Mouse (Mus musculus): ENCODE measurements at regions not wholly inside any gene's neighbourhood (a gene's known extent, or its start where the extent isn't known, plus 50 kb on each side); places are given as distances from the start of the nearest gene placed in this dataset.
A peak's percentile ranks its signal among the peaks of the same experiment; 100 is the strongest.

DNA sequence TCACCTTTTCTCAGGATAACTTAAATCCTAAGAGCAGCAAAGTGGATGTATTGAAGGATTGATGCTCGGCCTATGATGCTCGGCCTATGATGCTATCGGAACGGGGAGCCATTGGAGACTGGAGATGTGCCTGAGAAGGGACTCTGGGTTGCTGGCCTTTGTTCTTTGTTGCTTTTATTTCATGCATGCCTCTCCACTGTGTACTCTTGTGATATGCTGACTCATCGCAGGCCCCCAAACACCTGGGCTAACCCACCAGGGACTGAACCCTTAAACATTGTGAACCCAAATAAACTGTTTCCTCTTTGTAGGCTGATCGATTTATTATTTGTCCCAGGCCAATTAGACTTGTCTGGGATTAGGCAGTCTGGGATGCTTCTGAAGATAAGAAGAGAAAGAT lies 61.9 kb downstream of the Pdcl3 start:
- no peak for DNase-seq

DNA sequence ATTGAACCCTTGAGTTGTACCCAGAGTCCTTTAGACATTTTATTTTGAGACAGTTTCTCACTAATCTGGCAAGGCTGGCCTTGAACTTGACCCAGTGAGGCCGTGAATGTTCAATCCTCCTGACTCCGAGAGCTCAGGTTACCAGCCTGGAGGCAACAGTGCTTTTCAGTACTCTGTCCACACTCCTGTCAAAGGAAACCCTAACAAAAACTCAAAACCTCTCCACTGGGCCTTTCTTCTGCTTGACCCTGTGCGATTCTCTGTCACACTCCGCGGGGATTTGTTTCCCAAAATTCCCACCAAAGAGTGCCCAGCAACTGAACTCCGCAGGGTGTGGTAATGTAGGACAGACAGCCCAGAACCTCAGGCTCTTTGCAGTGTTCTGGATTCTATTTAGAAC lies 71.9 kb downstream of the Pdcl3 start:
- no peak for DNase-seq

DNA sequence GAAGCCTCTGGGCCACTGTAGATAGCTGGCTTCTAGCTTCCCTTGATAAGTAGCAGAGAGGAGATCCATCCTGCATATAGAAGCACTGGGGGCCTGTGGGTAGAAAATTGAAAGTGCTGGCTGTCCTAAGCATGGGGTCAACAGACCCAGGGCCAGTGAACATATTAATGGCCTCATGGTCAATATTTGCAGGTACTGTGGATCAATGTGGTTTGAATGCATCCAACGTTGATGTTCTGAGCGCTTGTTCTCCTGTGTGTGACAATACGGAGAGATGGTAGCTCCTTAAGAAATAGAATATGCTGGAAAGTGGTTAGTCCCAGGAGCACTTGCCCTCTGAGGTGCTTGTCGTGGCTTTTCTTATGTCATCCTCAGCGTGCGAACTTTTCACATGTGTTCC lies 77.1 kb downstream of the Pdcl3 start:
- no peak for DNase-seq

DNA sequence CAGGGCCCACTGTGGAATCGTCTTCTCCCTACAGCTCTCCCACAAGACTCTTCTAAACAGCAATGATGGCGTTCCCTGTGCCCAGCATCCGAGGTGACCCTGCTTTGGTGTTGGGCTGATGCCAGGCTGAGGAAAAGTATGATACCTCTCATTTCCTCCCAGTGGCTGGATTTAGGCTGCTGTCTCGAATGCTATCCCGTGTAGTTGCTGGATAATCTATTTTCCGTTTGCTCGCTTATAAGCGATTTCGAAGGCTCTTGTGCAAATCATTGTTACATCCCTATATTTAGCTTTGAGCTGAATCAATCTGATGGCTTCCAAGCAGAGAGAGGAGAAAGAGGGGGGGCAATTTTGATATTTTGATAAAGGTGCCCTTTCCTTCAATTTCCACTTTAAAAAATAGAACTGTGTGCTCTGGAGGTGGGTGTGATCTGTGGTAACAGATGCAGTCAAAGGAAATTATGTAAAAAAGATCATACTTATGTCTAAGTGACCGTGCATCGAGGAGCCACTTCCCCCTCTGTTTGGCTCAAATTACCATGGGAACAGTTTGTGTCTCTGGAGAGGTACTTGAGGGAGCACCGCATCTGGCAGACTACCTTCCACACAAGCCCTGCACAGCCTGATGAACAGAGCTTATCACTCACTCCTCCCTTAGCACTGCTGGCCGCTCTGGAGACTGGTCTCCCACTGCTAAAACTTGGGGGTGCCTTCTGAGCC lies 78.4 kb downstream of the Pdcl3 start:
- no peak for DNase-seq

DNA sequence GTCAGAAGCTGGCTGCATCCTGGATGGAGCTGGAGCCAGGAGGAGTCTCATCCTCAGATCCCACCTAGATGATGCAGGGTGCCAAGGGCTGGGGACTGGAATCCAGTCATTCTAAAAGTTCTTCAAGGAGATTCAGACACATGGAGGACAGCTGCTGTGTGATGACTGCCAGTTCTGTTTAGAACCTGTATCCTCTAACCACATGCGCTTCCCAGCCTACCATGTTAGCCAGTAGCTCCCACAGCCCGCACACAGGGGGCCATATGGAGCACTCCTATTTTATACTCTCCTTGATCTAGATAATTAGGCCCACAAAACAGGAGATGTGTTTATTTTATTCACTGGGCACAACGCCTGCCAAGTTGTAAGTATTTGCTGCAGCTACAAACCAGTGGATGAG lies 79.4 kb downstream of the Pdcl3 start:
- no peak for DNase-seq

DNA sequence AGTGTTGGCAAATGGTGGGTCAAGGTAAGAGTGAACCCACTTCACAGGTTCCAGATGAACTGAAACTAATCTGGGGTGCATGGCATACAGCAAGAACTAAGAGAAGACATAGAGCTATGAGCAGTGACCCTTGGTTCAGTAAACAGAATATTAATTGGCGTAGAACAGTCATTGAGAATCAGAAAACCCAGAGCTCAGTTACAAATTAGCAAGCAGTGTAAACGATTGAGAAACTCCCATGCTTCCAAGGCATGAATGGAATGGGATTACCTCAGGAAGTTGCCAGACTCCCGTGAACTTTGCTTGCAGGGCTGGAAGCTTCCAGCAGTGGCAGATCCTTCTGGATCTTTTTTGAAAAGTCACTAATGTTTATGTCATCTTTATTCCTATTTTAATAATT lies 82.5 kb downstream of the Pdcl3 start:
- no peak for DNase-seq

DNA sequence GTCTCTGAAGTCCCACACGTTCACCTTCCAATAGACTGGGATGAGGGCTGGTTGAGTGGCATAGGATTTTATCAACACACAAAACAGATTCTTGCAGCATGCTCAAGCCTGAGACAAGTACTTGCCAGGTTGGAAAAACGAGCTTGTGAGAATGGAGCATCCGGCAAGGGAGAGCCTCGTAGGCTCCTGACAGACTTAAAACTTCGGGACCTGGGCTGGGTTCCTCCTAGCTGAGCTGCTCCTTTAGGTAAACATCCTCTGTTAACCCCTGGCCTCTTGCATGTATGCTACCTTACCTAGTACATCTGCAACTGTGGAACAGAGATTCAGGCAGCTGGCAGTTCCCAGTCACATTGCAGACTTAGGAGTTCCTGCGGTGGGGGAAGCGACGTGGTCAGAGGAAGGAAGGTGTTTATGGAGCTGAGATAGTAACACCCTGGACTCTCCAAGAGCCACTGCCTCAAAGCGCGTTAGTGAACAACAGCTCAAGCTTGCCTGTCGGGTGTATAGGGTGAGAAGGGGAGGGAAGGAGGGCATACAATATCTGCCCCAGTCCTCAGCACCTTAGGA lies 83.8 kb downstream of the Pdcl3 start:
- no peak for DNase-seq

DNA sequence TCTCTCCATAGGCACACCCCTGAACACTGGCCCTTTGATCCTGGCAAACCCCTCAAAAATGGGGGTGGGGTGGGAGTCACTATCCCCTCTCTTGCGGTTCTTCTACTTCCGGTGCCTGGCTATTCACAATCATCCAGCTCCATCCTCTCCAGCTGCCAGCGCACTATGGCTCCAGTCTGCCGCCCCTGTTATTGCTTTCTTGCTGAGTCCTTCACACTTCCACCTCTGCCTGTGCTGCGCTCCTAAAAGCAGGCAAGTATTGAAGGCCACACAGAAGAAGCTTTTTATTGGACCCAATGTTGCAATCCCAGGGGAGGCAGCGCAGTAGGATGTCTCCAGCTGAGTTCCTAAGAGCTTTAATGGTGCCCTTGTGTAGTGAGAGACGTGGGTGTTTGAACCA lies 84.3 kb downstream of the Pdcl3 start:
- DNase-seq: no peak

DNA sequence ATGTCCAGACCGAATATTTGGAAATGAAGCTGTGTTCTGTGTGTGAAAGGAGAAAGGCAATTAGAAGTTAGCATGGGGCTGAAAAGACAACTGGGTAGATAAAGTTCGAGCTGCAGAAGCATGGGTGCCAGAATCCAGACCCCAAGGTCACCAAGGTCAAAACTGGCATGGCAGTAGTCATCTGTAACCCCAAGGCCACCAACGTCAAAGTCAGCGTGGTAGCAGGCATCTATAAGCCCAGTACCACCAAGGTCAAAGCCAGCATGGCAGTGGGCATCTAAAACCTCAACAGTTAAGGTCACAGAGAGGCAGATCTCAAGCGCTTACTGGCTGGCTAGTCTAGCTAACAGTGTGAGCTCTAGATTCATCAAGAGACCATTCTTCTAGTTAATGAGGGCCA lies 90.6 kb downstream of the Pdcl3 start:
- no peak for DNase-seq

DNA sequence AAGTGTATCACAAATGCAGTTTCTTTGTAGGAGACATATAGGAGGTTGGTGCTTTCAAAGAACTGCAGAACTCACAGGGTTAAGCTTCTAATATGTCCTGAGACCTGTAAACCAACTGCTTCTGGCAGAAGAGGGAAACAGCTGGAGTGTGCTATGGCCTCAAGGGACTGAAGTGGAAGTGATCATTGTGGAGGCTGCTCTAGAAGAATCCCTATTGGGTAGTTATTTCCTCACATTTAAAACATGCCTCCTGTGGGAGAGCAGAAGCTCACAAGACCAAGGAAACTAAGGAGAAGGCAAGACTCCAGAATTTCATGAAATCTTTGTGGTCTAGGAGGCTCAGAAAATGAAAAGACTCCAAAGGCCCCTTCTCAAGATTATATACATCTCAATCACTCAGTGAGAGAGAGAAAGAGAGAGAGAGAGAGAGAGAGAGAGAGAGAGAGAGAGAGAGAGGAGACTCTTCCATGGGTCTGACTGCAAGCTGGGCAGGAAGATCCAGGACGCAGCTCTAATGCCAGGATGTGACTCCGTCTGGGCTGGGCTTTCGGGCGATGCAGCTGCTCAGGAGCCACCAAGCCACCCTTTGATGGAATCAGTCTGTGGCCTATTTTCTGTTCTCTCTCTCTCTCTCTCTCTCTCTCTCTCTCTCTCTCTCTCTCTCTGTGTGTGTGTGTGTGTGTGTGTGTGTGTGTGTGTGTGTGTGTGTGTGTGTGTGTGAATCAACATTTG lies 93.3 kb downstream of the Pdcl3 start:
- DNase-seq: peak; percentile 45

DNA sequence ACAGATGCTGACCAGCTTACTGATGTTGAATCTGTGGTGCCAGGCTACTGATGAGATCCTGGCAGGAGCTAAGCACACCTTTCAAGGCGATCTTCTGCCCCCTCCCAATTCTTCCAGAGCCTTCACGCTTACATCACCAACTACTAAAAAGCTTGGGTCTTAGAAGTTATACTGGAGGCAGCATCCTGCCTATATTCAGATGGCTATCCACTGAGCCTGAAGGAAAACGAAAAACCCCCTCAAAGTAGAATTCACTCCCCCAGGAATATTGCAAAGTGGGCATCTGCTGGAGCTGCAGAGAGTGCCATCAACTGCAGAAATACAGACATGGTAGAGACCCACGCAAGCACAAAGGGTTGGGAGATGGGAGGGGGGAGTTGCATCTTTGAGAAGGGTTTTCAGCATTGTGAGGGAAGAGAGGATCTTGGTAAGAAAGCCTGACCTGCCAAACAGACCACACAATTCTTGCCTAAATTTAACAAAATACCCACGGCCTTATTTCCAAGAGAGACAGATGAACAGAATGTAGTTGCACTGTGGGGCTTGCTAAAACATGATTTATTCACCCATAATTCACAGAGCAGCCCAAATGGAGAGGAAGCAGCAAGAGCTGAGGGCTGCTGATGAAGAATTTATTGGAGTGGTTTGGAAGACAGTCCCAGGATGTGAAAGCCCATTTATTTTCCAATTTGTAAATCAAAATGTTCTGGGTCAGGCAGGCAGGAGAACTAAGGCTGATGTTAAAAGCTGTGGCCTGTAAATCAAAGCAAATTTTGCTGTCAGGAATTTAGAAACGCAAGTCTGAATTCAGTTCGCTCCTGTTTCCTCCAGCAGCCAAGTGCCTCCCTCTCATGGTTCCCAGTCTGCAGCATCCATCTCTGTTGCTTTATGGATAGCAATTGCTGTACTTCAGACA lies 98.8 kb downstream of the Pdcl3 start:
- no peak for DNase-seq

DNA sequence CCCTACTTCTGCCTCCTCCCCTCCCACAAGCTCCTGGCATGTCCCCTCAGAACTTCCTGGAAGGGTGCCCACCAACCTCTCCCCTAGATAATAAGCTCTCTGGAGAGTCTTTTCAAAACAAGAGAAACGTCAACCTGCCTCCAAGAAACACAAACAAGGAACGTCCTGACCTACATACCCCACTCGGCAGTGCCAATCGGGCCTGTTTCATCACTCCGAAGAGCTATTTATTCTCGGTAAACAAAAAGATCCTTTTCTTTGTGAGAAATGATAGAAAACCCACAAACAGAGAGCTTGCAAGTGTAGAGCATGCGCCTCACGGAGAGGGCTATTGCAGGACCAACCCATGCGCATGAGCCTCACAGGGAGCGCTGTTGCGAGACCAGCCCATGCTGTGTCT lies 100.9 kb downstream of the Pdcl3 start:
- DNase-seq: no peak

DNA sequence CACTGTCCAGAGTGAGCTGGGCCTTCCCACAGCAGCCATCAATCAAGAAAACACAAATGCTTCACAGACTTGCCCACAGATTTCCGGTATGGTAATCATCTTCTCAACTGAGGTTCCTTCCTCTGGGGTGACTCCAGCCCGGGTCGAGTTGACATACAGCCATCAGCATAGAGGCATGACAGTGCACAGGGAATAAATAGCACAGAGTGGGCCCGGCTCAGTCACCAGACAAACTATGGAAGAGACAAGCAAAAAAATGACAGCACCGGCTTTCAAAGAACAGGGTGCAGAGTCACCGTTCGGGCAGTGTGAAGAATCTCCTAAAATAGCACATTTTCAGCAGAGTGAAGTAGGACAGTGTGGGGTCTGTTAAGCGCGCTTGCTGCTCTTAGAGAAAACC lies 103.7 kb upstream of the Npas2 start:
- no peak for DNase-seq

DNA sequence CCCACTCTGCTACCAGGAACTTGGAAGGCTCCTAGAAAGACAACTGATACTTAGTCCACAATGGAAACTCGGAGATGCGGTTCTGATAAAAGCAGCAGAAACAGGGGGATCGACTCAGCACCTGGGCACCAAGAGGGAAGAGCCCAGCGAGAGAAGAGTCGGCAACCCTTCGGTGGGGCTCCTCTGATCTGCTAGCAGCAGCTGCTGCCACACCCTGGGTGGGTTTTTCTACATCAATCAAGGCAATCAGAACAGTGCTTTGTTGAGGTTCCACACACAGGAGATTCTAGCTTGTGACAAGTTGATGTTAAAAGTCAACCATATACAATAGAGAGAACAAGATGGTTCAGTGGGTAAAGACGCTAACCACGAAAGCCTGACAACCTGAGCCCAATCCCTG lies 102.4 kb upstream of the Npas2 start:
- DNase-seq: no peak

DNA sequence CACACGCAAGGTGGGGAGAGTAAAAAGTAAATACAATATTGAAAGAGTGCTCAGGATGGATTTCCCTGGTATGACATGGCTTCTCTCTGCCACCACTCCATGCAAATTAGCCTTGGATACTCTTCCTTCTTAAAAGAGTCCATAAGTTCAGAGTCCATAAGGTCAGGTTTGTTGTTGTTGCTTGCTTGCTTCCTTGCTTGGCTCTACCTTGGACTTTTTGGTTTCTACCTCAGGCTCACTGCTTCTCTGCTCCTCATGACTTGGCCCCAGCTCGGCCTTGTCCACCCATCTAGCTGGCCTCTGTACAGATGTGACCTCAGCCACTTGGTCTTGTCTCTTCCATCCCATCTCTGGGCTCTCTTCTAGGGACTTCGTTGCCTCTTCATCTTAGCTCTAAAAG lies 101.9 kb upstream of the Npas2 start:
- no peak for DNase-seq

DNA sequence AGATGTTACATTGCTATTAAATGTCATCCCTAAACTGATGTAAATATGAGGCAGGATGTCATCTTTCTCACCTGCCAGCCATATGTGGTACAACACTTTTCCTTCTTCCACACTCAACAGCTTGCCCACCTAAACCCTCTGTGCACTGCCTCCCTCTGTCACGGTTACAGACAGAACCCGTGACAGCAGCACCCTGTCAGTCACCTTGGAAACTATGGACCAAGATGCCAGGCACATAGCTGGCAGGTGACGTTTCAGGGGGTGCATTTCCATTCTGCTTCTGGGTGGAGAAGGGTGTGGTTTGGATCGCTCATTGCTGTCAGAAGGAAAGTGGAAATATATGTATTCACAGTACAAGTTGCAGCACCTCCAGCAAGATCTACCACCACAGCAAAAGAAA lies 100.2 kb upstream of the Npas2 start:
- no peak for DNase-seq

DNA sequence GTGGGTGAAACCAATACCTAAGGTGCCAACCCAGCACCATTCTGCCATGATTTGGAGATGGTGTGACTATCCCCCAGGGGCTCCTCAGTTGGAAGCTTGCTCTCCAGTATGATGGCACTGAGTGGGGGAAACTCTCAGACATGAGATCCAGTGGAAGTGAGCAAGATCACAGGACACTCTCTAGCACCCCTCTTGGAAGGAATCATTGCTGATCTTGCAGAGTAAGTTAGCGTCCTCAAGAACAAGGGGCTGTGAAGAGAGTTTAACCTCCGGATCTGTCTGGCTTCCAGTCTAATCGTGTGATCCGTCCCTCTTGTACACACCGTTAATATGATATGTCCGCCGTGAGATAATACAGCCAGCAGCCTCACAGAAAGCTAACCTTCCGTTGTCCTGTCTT lies 99.5 kb upstream of the Npas2 start:
- DNase-seq: no peak

DNA sequence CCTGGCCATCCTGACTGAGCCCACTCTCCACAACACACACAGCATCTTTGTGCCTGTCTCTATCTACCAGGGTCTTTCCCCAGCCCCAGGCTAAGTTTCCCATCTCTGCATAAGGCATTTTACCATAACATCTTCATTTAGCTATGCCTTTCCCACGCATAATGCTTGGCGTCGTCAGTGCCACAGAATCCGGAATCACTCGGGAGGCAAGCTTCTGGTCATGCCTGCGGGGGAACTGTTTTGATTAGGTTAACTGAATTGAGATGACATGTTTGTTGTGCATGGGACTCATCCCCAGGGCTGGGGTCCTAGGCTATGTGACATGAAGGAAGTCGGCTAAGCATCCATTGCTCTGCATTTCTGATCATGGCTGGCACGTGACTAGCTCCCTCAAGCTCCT lies 97.6 kb upstream of the Npas2 start:
- no peak for DNase-seq

DNA sequence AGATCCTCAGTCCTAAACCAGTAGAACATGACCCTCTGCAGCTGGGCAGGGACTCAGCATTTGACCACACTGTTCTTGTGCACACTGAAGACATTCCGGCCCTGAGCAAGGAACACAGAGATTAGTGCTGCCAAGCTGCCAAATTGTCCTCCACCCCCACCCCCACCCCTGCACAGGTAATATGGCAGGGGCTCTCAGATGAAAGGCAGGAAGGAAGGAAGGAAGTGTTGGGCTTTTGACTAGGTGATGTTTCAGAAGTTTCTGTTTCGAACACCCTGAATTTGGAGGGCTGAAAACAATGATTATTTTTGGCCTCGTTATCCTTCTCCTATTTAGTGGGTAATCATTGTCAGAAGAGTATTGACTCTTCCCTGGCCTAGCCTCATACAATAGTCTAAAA lies 96.8 kb upstream of the Npas2 start:
- no peak for DNase-seq

DNA sequence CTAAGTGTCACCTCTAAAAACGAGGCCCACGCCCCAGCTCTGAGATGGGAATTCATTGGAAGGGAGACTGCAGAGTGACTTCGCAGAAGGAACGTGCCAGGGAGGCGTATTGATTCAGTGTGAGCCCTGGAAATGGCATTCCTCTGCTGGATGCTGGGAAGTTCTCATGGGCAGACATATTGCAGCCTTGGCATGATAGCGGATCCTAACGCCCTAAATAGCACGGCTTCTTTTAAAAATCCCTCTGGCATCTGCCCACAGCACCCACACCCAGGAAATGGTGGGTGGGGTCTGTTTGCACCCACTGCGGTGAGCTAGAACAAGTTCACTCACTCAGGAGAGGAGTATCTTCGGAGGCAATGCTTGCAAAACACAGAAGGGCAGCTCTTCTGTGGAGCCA lies 96.0 kb upstream of the Npas2 start:
- DNase-seq: no peak

DNA sequence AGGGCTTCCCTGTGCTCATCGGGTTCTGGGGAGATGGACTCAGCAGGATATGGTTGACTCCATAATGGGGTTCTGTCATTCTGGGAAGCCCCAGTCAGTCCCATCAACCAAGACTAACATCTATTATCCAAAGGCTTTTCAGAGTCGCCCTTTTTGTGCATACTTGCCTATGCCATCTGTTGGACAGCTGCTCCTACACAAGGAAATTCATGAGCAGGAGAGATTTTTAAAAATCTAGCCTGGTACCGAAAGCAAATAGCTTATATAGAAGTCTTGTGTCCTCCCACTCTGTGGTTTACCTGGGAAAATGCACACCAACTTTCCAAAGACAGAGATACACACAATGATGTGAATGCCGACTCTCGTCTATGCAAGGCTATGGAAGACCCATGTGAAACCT lies 95.4 kb upstream of the Npas2 start:
- no peak for DNase-seq

DNA sequence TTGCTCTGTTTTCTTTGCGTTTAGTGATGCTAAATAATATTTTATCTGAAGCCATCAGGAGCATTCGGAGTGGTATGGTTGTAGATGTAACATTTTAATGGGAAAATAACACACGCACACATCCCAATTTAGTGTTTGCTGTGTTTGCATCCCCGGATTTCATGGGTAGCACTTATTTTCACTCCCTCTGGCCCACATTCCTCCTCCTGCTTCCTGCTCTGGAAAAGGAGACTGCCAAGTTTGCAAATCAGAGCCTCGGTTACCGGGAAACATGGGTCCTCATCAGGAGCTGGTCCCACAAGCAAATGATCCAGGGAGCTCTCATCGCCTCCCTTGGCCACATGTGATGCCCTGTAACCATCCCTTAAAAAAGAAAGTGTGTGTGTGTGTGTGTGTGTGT lies 94.3 kb upstream of the Npas2 start:
- DNase-seq: no peak

DNA sequence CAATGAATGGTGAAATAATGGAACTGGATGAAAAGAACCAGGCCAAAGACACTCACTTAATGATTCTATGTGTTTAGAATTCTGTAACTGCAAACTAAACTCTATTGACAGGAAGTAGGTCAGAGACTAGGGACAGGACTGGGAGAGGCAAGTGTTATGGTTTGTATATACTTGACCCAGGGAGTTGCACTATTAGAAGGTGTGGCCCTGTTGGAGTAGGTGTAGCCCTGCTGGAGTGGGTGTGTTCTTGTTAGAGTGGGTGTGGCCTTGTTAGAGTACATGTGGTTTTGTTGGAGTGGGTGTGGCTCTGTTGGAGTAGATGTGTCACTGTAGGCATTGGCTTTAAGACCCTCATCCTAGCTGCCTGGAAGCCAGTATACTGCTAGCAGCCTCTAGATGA lies 93.0 kb upstream of the Npas2 start:
- DNase-seq: no peak
